Mouse (Mus musculus) hindbrain, embryonic 15.5 days (tissue): Measurements from ENCODE around the gene Nup188. TPM values are rescaled to one million over a fixed set of nuclear protein-coding genes. Genes with fewer than 3 reads are reported as not detected.

ENCODE experiments used
- ATAC-seq: fragments of 200-750 bp; cut with Nextera tagmentation; 2 replicates; pipeline ENCODE4 v1.8.0; 2017; ENCODE audit warnings: low read depth, moderate number of reproducible peaks, moderate TSS enrichment; ENCODE audit not compliant: low FRiP score
- H3K27ac ChIP-seq: fragments of 300-500 bp; sonication (generic); replicated peaks from 2 replicates; pipeline ENCODE4 v1.5.1; 2015; ENCODE audit warnings: mild to moderate bottlenecking, inconsistent platforms
- H3K27me3 ChIP-seq: fragments of 300-500 bp; sonication (generic); 2 replicates; pipeline ENCODE4 v1.6.1; 2015; ENCODE audit warnings: control low read depth, inconsistent platforms
- H3K36me3 ChIP-seq: fragments of 300-500 bp; sonication (generic); 2 replicates; pipeline ENCODE4 v1.6.1; 2015; ENCODE audit warnings: control low read depth, inconsistent platforms
- H3K4me1 ChIP-seq: fragments of 300-500 bp; sonication (generic); replicated peaks from 2 replicates; pipeline ENCODE4 v1.6.1; 2015; ENCODE audit warnings: control low read depth, inconsistent platforms
- H3K4me2 ChIP-seq: fragments of 300-500 bp; sonication (generic); 2 replicates; pipeline ENCODE4 v1.6.1; 2015; ENCODE audit warnings: moderate library complexity, mild to moderate bottlenecking, inconsistent platforms
- H3K4me3 ChIP-seq: fragments of 300-500 bp; sonication (generic); 2 replicates; pipeline ENCODE4 v1.5.1; 2015; ENCODE audit warnings: mild to moderate bottlenecking, inconsistent platforms
- H3K9ac ChIP-seq: fragments of 300-500 bp; sonication (generic); 2 replicates; pipeline ENCODE4 v1.6.1; 2015; ENCODE audit warnings: inconsistent platforms
- H3K9me3 ChIP-seq: fragments of 300-500 bp; sonication (generic); 2 replicates; pipeline ENCODE4 v1.6.1; 2016; ENCODE audit warnings: control low read depth, inconsistent platforms
- WGBS: fragments of 180-500 bp; shearing (Covaris S2); methylation state at CpG from one replicate; pipeline ENCODE4 v1.1.7; 2015; 5-methylcytosine and 5-hydroxymethylcytosine counted together
- polyA plus RNA-seq: library from polyadenylated mRNA; unstranded; fragments of >200 nt; fragmentation: Nextera tagmentation; extraction: Ambion mirVana; gene quantifications from 2 replicates; pipeline ENCODE4 v1.2.1, GENCODE M21; 2015

The Nup188 gene
- polyA plus RNA-seq, 1 experiment from 2014 or later = 20.9 TPM

GRCm38 (mm10) chr2:30259131-30260064, 26.8 kb upstream of the Nup188 start:
- no peak overlapping the region for H3K27ac ChIP-seq
- peaks cover 58% of the 10 kb centered on the region for H3K36me3 ChIP-seq

GRCm38 (mm10) chr2:30261064-30261736, 25.0 kb upstream of the Nup188 start:
- peaks cover 51% of the 10 kb centered on the region for H3K36me3 ChIP-seq
- H3K27me3 ChIP-seq = no peaks in the 10 kb centered on the region
- 83% methylated on average over 4 of the region's 4 CpGs for WGBS
- no peak for ATAC-seq
- H3K9me3 ChIP-seq = no peaks in the 10 kb centered on the region
- H3K27ac ChIP-seq = 0 out of 2 replicates have a peak overlapping the region, but pooled peaks have one; percentile 6
- H3K4me3 ChIP-seq = no peak overlapping the region
- no peak overlapping the region for H3K4me2 ChIP-seq
- peaks cover 47% of the 10 kb centered on the region for H3K4me1 ChIP-seq
- no peak overlapping the region for H3K9ac ChIP-seq

More at GRCm38 (mm10) chr2:30259131-30260064, 26.8 kb upstream of the Nup188 start:
- H3K4me3 ChIP-seq = no peak overlapping the region
- no peak for ATAC-seq
- peaks cover 30% of the 10 kb centered on the region for H3K4me1 ChIP-seq
- no peak overlapping the region for H3K9ac ChIP-seq
- 83% methylated on average over 15 of the region's 15 CpGs for WGBS
- no peaks in the 10 kb centered on the region for H3K27me3 ChIP-seq
- no peaks in the 10 kb centered on the region for H3K9me3 ChIP-seq
- H3K4me2 ChIP-seq = no peak overlapping the region

- no peaks in the 10 kb centered on the region for H3K27me3 ChIP-seq
- H3K36me3 ChIP-seq = peaks cover 41% of the 10 kb centered on the region
- H3K4me3 ChIP-seq = no peak overlapping the region
- peak overlapping the region; percentile 21 for H3K27ac ChIP-seq
- no peak overlapping the region for H3K4me2 ChIP-seq
- H3K9ac ChIP-seq = no peak overlapping the region
- peaks cover 55% of the 10 kb centered on the region for H3K4me1 ChIP-seq
- H3K9me3 ChIP-seq = no peaks in the 10 kb centered on the region
- 82% methylated on average over 18 of the region's 18 CpGs for WGBS
- no peak for ATAC-seq
Measured at GRCm38 (mm10) chr2:30261921-30262839, 24.0 kb upstream of the Nup188 start.

- ATAC-seq = peak; percentile 81
- 37% methylated on average over 4 of the region's 4 CpGs for WGBS
- H3K27ac ChIP-seq = peak overlapping the region; percentile 37; the same call in 1 of the 2 replicates
- no peaks in the 10 kb centered on the region for H3K9me3 ChIP-seq
- H3K9ac ChIP-seq = no peak overlapping the region
- peaks cover 34% of the 10 kb centered on the region for H3K36me3 ChIP-seq
- H3K4me2 ChIP-seq = no peak overlapping the region
- H3K4me1 ChIP-seq = peaks cover 55% of the 10 kb centered on the region
- no peaks in the 10 kb centered on the region for H3K27me3 ChIP-seq
- no peak overlapping the region for H3K4me3 ChIP-seq
Measured at GRCm38 (mm10) chr2:30262840-30263441, 23.3 kb upstream of the Nup188 start.

- H3K27ac ChIP-seq = peak overlapping the region; percentile 37; the same call in 1 of the 2 replicates
Measured at GRCm38 (mm10) chr2:30263811-30264210, 22.4 kb upstream of the Nup188 start.

GRCm38 (mm10) chr2:30264671-30265519, 21.3 kb upstream of the Nup188 start:
- no peaks in the 10 kb centered on the region for H3K9me3 ChIP-seq
- peak overlapping the region; percentile 76 for H3K27ac ChIP-seq
- H3K4me2 ChIP-seq = no peak overlapping the region
- 65% methylated on average over 7 of the region's 7 CpGs for WGBS
- no peak overlapping the region for H3K9ac ChIP-seq
- peaks cover 27% of the 10 kb centered on the region for H3K36me3 ChIP-seq
- no peaks in the 10 kb centered on the region for H3K27me3 ChIP-seq
- no peak for ATAC-seq
- H3K4me3 ChIP-seq = no peak overlapping the region
- H3K4me1 ChIP-seq = peaks cover 47% of the 10 kb centered on the region

More at GRCm38 (mm10) chr2:30263811-30264210, 22.4 kb upstream of the Nup188 start:
- H3K27me3 ChIP-seq = no peaks in the 10 kb centered on the region
- H3K36me3 ChIP-seq = peaks cover 27% of the 10 kb centered on the region
- 95% methylated on average over 6 of the region's 6 CpGs for WGBS
- H3K9me3 ChIP-seq = no peaks in the 10 kb centered on the region
- H3K4me2 ChIP-seq = no peak overlapping the region
- no peak for ATAC-seq
- no peak overlapping the region for H3K9ac ChIP-seq
- H3K4me1 ChIP-seq = peaks cover 55% of the 10 kb centered on the region
- no peak overlapping the region for H3K4me3 ChIP-seq

GRCm38 (mm10) chr2:30265767-30266253, 20.4 kb upstream of the Nup188 start, which contains the start of gene Phyhd1:
Gene Phyhd1, plus strand, starts transcription at chr2:30266203.
- Histone ChIP-seq H3K4me2 (no peak within 1 kb of the TSS), H3K9ac (no peak within 1 kb of the TSS), H3K4me3 (no peak within 1 kb of the TSS), H3K4me1 (peaks cover 49% of the 10 kb centered on the region), H3K36me3 (peaks cover 27% of the 10 kb centered on the region), H3K9me3 (no peaks in the 10 kb centered on the region), H3K27me3 (no peaks in the 10 kb centered on the region), H3K27ac (peak within 1 kb of the TSS; percentile 76)
- WGBS = 20% methylated on average over 5 of the region's 5 CpGs
- 0 out of 2 replicates have a peak, but pooled peaks have one; percentile 24 for ATAC-seq

- 21% methylated on average over 4 of the region's 4 CpGs for WGBS
- Histone ChIP-seq H3K4me2 (no peak overlapping the region), H3K27ac (peak overlapping the region; percentile 76), H3K9me3 (no peaks in the 10 kb centered on the region), H3K27me3 (no peaks in the 10 kb centered on the region), H3K36me3 (peaks cover 22% of the 10 kb centered on the region), H3K4me1 (peaks cover 49% of the 10 kb centered on the region), H3K9ac (no peak overlapping the region), H3K4me3 (no peak overlapping the region)
- ATAC-seq = no peak
Measured at GRCm38 (mm10) chr2:30266392-30266941, 19.7 kb upstream of the Nup188 start.

- no peak overlapping the region for H3K27ac ChIP-seq
- H3K4me1 ChIP-seq = peaks cover 42% of the 10 kb centered on the region
- H3K9ac ChIP-seq = no peak overlapping the region
- H3K9me3 ChIP-seq = no peaks in the 10 kb centered on the region
- no peak for ATAC-seq
- H3K27me3 ChIP-seq = no peaks in the 10 kb centered on the region
- H3K4me2 ChIP-seq = no peak overlapping the region
- no peak overlapping the region for H3K4me3 ChIP-seq
- WGBS = 98% methylated on average over 2 of the region's 2 CpGs
- peaks cover 21% of the 10 kb centered on the region for H3K36me3 ChIP-seq
Measured at GRCm38 (mm10) chr2:30267466-30267865, 18.7 kb upstream of the Nup188 start.

GRCm38 (mm10) chr2:30268371-30268770, 17.8 kb upstream of the Nup188 start:
- peaks cover 39% of the 10 kb centered on the region for H3K4me1 ChIP-seq
- H3K27ac ChIP-seq = no peak overlapping the region
- no peak for ATAC-seq
- peaks cover 18% of the 10 kb centered on the region for H3K36me3 ChIP-seq
- WGBS = 65% methylated on average over 4 of the region's 4 CpGs
- no peak overlapping the region for H3K9ac ChIP-seq
- no peaks in the 10 kb centered on the region for H3K27me3 ChIP-seq
- H3K4me3 ChIP-seq = no peak overlapping the region
- H3K9me3 ChIP-seq = no peaks in the 10 kb centered on the region
- H3K4me2 ChIP-seq = no peak overlapping the region
